Mouse (Mus musculus) CH12.LX (cell line): ENCODE measurements around the gene Rreb1.

Experiments used
- CTCF ChIP-seq, 2 experiments: IDR thresholded peaks in 1 of 2; conservative IDR thresholded peaks in 1 of 2; 2 replicates each; pipeline ENCODE4 v1.5.1; 2011 to 2012; ENCODE audit warnings: low read depth in 2 of 2, low read length in 2 of 2, improper control_type of control experiment in 1 of 2, inconsistent platforms in 1 of 2, mild to moderate bottlenecking in 1 of 2, moderate library complexity in 1 of 2
- ELF1 ChIP-seq: IDR thresholded peaks from 2 replicates; pipeline ENCODE4 v1.6.1; 2014; ENCODE audit warnings: low read depth, mild to moderate bottlenecking, inconsistent platforms, low read length, improper control_type of control experiment
- ETS1 ChIP-seq: conservative IDR thresholded peaks from 2 replicates; pipeline ENCODE4 v1.6.1; 2012; ENCODE audit warnings: low read depth, mild to moderate bottlenecking, inconsistent platforms, low read length, improper control_type of control experiment, moderate library complexity
- IRF4 ChIP-seq: IDR thresholded peaks from 2 replicates; pipeline ENCODE4 v1.6.1; 2014; ENCODE audit warnings: low read depth, mild to moderate bottlenecking, inconsistent platforms, low read length, improper control_type of control experiment
- JUN ChIP-seq: IDR thresholded peaks from 2 replicates; pipeline ENCODE4 v1.6.1; 2011; ENCODE audit warnings: low read depth, mild to moderate bottlenecking, low read length, improper control_type of control experiment, moderate library complexity; ENCODE audit not compliant: insufficient read depth
- JUND ChIP-seq: conservative IDR thresholded peaks from 2 replicates; pipeline ENCODE4 v1.6.1; 2011; ENCODE audit warnings: low read depth, low read length, improper control_type of control experiment
- TBP ChIP-seq: conservative IDR thresholded peaks from 2 replicates; pipeline ENCODE4 v1.6.1; 2011; ENCODE audit warnings: low read depth, low read length, improper control_type of control experiment
- ZC3H11A ChIP-seq: IDR thresholded peaks from 2 replicates; pipeline ENCODE4 v1.6.1; 2012; ENCODE audit warnings: low read depth, mild to moderate bottlenecking, inconsistent platforms, low read length, improper control_type of control experiment
- ZKSCAN1 ChIP-seq: IDR thresholded peaks from 2 replicates; pipeline ENCODE4 v1.6.1; 2012; ENCODE audit warnings: low read depth, inconsistent platforms, low read length, improper control_type of control experiment, borderline replicate concordance

DNA sequence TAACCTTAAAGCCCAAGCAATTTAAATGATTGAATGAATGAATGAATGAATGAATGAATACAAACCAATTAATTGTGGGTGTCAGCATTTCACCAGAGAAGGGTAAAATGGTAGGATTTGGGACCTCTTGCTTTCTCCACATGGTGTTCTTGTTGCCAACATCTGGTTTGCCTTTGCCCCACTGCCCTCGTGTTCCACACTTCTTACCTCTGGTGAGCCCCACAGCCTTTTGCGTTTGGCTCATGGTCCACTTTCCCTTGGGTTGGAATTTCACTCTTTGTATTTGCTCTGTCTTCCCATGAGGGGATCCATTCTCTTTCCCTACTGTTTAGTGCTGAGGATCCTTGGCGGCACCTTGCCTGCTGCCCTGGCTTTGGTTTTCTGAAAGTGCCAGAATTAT, 99.0 kb downstream of the Rreb1 start:
- TF ChIP-seq ZKSCAN1 (no peak), CTCF (conservative IDR thresholded peaks at IDR 0.05 in 1 of 2, IDR thresholded peaks at IDR 0.05 in 1 of 2; ENCODE audit: low read depth in 2 of 2, low read length in 2 of 2) (no peak), JUN (no peak), IRF4 (no peak), ZC3H11A (no peak), ETS1 (no peak), TBP (no peak), ELF1 (no peak), JUND (no peak)
